In the genomic region with DNA sequence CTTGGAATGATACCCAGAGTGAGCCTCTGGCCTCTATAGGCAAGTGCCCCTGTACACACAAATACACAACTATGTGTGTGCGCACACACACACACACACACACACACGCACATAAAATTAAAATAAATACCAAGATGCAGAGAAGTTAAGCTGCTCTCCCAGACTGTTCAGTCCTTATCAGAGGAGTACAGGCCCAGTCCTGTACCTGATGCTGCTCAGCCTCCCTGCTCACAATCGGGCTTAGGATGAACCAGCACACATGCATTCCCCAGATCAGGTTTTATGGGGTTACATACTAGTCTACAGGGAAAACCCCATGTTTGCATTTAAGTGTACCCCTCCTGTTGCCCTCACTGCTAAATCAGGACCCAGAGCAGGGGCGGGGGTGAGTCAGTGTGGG, we compare ENCODE assay signal across 25 mouse cellular contexts.
DNase-seq lines count a peak whose midpoint lies in the region; ATAC-seq lines count a peak whose summit lies in the region.
"Had no signal": no experiment of that assay in that cellular context is flagged by ENCODE, and none has a peak within 500 bp of the region (broad histone marks: within the 10 kb centered on the region; RNA-seq: fewer than 3 reads in every experiment).

No protein-coding gene starts in this region.

- 0 out of 2 replicates have a peak overlapping the region, but pooled peaks have one; percentile 12 for H3K4me2 ChIP-seq in liver, embryonic 12.5 days
- no peak overlapping the region for H3K4me2 ChIP-seq in liver, embryonic 15.5 days
- H3K4me2 ChIP-seq in intestine, embryonic 16.5 days (ENCODE audit: low read depth, low read length): no peak overlapping the region
- H3K4me2 ChIP-seq in midbrain, embryonic 14.5 days (ENCODE audit: low read length): no peak overlapping the region
- H3K4me2 ChIP-seq: embryonic facial prominence, embryonic 12.5 days; embryonic facial prominence, embryonic 15.5 days; forebrain, embryonic 13.5 days; heart, embryonic 11.5 days; hindbrain, embryonic 13.5 days had no signal

- WGBS in liver, embryonic 12.5 days (ENCODE audit: insufficient replicate concordance): 55% methylated on average over 4 of the region's 4 CpGs
- 57% methylated on average over 4 of the region's 4 CpGs for WGBS in liver, embryonic 15.5 days (ENCODE audit: insufficient replicate concordance)
- WGBS in hindbrain, embryonic 10.5 days: 85% methylated on average over 4 of the region's 4 CpGs
- WGBS in intestine, embryonic 16.5 days: 76% methylated on average over 4 of the region's 4 CpGs
- WGBS in midbrain, embryonic 14.5 days: 93% methylated on average over 4 of the region's 4 CpGs

- peak; percentile 12 for DNase-seq in c-Kit-positive CD71-positive TER-119-positive erythroid progenitor cells, embryonic 14.5 days (ENCODE audit: low spot score)
- DNase-seq in hindbrain, embryonic 10.5 days (ENCODE audit: low spot score): no peak
- DNase-seq in midbrain, embryonic 14.5 days: no peak
- DNase-seq: adrenal gland, adult 2 months; adrenal gland, postnatal 14 days; cerebellum, adult 11-12 months; cerebellum, adult 8-10 months; cerebellum, postnatal 25 days; gastrocnemius, adult 2 months; gastrocnemius, postnatal 14 days; heart, adult 11 months had no signal

- H3K27ac ChIP-seq in liver, embryonic 12.5 days: peak overlapping the region; percentile 78
- peak overlapping the region; percentile 55 for H3K27ac ChIP-seq in liver, embryonic 15.5 days (replicated peaks)
- H3K27ac ChIP-seq in hindbrain, embryonic 10.5 days: no peak overlapping the region
- H3K27ac ChIP-seq in intestine, embryonic 16.5 days (ENCODE audit: low read length): no peak overlapping the region
- no peak overlapping the region for H3K27ac ChIP-seq in midbrain, embryonic 14.5 days (replicated peaks; ENCODE audit: low read depth, low read length)
- H3K27ac ChIP-seq: embryonic facial prominence, embryonic 12.5 days; embryonic facial prominence, embryonic 15.5 days; forebrain, embryonic 10.5 days; forebrain, embryonic 13.5 days; gastrocnemius, adult 2 months; hindbrain, embryonic 13.5 days had no signal

- peaks cover 47% of the 10 kb centered on the region for H3K4me1 ChIP-seq in liver, embryonic 12.5 days
- H3K4me1 ChIP-seq in liver, embryonic 15.5 days (replicated peaks): peaks cover 31% of the 10 kb centered on the region
- H3K4me1 ChIP-seq in hindbrain, embryonic 10.5 days (replicated peaks): no peaks in the 10 kb centered on the region
- no peaks in the 10 kb centered on the region for H3K4me1 ChIP-seq in intestine, embryonic 16.5 days (ENCODE audit: control insufficient read depth, insufficient read depth, low read length)
- no peaks in the 10 kb centered on the region for H3K4me1 ChIP-seq in midbrain, embryonic 14.5 days (ENCODE audit: control insufficient read depth, insufficient read depth, low read length)
- H3K4me1 ChIP-seq: embryonic facial prominence, embryonic 12.5 days; embryonic facial prominence, embryonic 15.5 days; forebrain, embryonic 10.5 days; forebrain, embryonic 13.5 days; hindbrain, embryonic 13.5 days had no signal

- peak; percentile 58; the same call in 1 of the 2 replicates for ATAC-seq in erythroblast, adult 5-6 weeks (replicated peaks; ENCODE audit: low FRiP score, poor library complexity, severe bottlenecking)
- ATAC-seq in liver, embryonic 12.5 days: peak; percentile 91
- peak; percentile 82 for ATAC-seq in liver, embryonic 15.5 days (ENCODE audit: insufficient read depth)
- ATAC-seq in intestine, embryonic 16.5 days: no peak
- no peak for ATAC-seq in midbrain, embryonic 14.5 days (ENCODE audit: low FRiP score, low TSS enrichment)
- ATAC-seq: CD4-positive, CD25-positive, alpha-beta regulatory T cell, adult 4 months; forebrain, embryonic 13.5 days; forebrain, embryonic 16.5 days; hindbrain, embryonic 16.5 days had no signal

- H3K27me3 ChIP-seq in liver, embryonic 12.5 days (replicated peaks): no peaks in the 10 kb centered on the region
- no peaks in the 10 kb centered on the region for H3K27me3 ChIP-seq in liver, embryonic 15.5 days
- no peaks in the 10 kb centered on the region for H3K27me3 ChIP-seq in hindbrain, embryonic 10.5 days (ENCODE audit: insufficient read depth, poor library complexity, severe bottlenecking)
- H3K27me3 ChIP-seq in intestine, embryonic 16.5 days (replicated peaks; ENCODE audit: control insufficient read depth, insufficient read depth, low read length): no peaks in the 10 kb centered on the region
- H3K27me3 ChIP-seq in midbrain, embryonic 14.5 days (ENCODE audit: control insufficient read depth, insufficient read depth, low read length): no peaks in the 10 kb centered on the region
- H3K27me3 ChIP-seq: embryonic facial prominence, embryonic 12.5 days; embryonic facial prominence, embryonic 15.5 days; forebrain, embryonic 13.5 days; hindbrain, embryonic 13.5 days had no signal

- H3K4me3 ChIP-seq in liver, embryonic 12.5 days: no peak overlapping the region
- no peak overlapping the region for H3K4me3 ChIP-seq in liver, embryonic 15.5 days (replicated peaks)
- H3K4me3 ChIP-seq in hindbrain, embryonic 10.5 days: no peak overlapping the region
- no peak overlapping the region for H3K4me3 ChIP-seq in intestine, embryonic 16.5 days (ENCODE audit: low read length)
- no peak overlapping the region for H3K4me3 ChIP-seq in midbrain, embryonic 14.5 days (replicated peaks; ENCODE audit: low read depth, low read length)
- H3K4me3 ChIP-seq: embryonic facial prominence, embryonic 12.5 days; embryonic facial prominence, embryonic 15.5 days; erythroblast, embryonic 14.5 days; forebrain, embryonic 10.5 days; forebrain, embryonic 13.5 days; gastrocnemius, adult 2 months; hindbrain, embryonic 13.5 days had no signal

- H3K9me3 ChIP-seq in liver, embryonic 12.5 days (replicated peaks): no peaks in the 10 kb centered on the region
- no peaks in the 10 kb centered on the region for H3K9me3 ChIP-seq in liver, embryonic 15.5 days (replicated peaks)
- no peaks in the 10 kb centered on the region for H3K9me3 ChIP-seq in hindbrain, embryonic 10.5 days
- H3K9me3 ChIP-seq in intestine, embryonic 16.5 days (ENCODE audit: control insufficient read depth, low read length): no peaks in the 10 kb centered on the region
- H3K9me3 ChIP-seq in midbrain, embryonic 14.5 days (ENCODE audit: control insufficient read depth, low read length): no peaks in the 10 kb centered on the region
- H3K9me3 ChIP-seq: embryonic facial prominence, embryonic 12.5 days; embryonic facial prominence, embryonic 15.5 days; forebrain, embryonic 10.5 days; forebrain, embryonic 13.5 days; hindbrain, embryonic 13.5 days had no signal

- no peaks in the 10 kb centered on the region for H3K36me3 ChIP-seq in liver, embryonic 12.5 days
- H3K36me3 ChIP-seq in liver, embryonic 15.5 days (replicated peaks): no peaks in the 10 kb centered on the region
- H3K36me3 ChIP-seq in hindbrain, embryonic 10.5 days: no peaks in the 10 kb centered on the region; the same call in 1 of the 2 replicates
- no peaks in the 10 kb centered on the region for H3K36me3 ChIP-seq in intestine, embryonic 16.5 days (ENCODE audit: control insufficient read depth, insufficient read depth, low read length)
- peaks cover 25% of the 10 kb centered on the region for H3K36me3 ChIP-seq in midbrain, embryonic 14.5 days (ENCODE audit: control insufficient read depth, insufficient read depth, low read length)
- H3K36me3 ChIP-seq: embryonic facial prominence, embryonic 12.5 days; embryonic facial prominence, embryonic 15.5 days; forebrain, embryonic 10.5 days had no signal

- no peak overlapping the region for H3K9ac ChIP-seq in liver, embryonic 12.5 days
- H3K9ac ChIP-seq in liver, embryonic 15.5 days: no peak overlapping the region
- H3K9ac ChIP-seq in intestine, embryonic 16.5 days (ENCODE audit: low read depth, low read length): no peak overlapping the region
- H3K9ac ChIP-seq in midbrain, embryonic 14.5 days (replicated peaks; ENCODE audit: low read length): no peak overlapping the region
- H3K9ac ChIP-seq: embryonic facial prominence, embryonic 12.5 days; embryonic facial prominence, embryonic 15.5 days; forebrain, embryonic 13.5 days; hindbrain, embryonic 13.5 days had no signal

Comparison
In these comparisons a context has a peak if more than half of its experiments do, and no peak if none do; other contexts are left out.
1. ATAC-seq: peak in erythroblast, adult 5-6 weeks (single experiment), liver, embryonic 12.5 days (single experiment) and liver, embryonic 15.5 days (single experiment); none in intestine, embryonic 16.5 days (single experiment) and midbrain, embryonic 14.5 days (single experiment).
2. H3K27ac ChIP-seq: peak in liver, embryonic 12.5 days (single experiment) and liver, embryonic 15.5 days (single experiment); none in hindbrain, embryonic 10.5 days (single experiment), intestine, embryonic 16.5 days (single experiment) and midbrain, embryonic 14.5 days (single experiment).